Mouse (Mus musculus) kidney, adult 9 months (tissue): ENCODE measurements around the gene Rad9a.

Source experiments
- DNase-seq: peaks from one replicate; pipeline ENCODE4 v3.0.0; 2022

Rad9a gene

GRCm38 (mm10) chr19:4217855-4218254, 16.4 kb upstream of the Rad9a start:
- no peak for DNase-seq

GRCm38 (mm10) chr19:4217140-4217539, 15.7 kb upstream of the Rad9a start:
- no peak for DNase-seq

DNA sequence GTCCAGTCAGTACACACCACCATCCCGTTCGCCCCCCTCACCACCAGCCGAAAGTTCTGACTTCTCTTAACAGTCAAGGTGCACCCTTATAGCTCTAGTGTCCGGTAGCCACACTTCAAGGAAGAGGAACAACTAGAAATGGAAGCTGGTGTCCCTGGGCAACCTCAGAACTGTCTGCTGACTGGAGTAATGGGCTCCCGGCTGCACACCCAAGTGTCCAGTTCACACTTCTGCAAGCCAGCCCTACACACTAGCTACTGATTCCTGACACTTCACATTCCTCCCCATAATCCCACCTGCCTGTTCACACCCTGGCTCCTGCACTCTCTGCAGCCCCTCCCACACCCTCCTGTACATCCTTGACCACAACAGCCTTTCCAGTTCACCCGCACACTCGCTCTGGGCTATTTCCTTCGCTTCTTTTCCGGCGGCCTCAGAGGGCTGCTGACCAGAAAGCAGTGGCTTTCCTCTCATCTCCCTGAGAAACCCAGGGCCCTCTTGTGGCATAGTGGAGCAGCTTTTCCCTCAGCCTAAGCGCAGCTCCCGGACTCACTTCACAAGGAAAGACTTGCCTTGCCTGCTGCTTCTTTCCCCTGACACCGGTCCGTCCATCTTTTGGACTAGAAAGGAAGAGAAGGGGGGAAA, 14.7 kb upstream of the Rad9a start:
- DNase-seq = peak; percentile 53

DNA sequence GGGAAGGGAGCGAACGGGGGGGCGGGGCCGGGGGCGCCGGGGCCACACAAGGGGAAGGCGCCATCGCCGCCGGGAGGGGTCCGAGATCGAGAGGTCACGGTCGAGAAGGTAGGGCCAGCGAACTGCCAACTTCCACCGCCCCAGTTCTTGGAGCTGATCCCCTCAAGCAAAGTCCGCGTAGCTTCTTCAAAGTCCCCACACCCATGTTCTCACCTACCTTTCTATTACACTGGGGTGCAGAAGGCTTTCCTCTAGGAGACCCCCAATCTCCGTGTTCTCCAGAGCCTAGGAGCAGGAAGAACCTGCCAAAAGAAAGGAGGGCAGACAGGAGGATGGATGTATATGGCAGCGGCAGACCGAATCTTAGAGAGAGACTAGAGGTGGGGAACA, 14.0 kb upstream of the Rad9a start:
- no peak for DNase-seq

DNA sequence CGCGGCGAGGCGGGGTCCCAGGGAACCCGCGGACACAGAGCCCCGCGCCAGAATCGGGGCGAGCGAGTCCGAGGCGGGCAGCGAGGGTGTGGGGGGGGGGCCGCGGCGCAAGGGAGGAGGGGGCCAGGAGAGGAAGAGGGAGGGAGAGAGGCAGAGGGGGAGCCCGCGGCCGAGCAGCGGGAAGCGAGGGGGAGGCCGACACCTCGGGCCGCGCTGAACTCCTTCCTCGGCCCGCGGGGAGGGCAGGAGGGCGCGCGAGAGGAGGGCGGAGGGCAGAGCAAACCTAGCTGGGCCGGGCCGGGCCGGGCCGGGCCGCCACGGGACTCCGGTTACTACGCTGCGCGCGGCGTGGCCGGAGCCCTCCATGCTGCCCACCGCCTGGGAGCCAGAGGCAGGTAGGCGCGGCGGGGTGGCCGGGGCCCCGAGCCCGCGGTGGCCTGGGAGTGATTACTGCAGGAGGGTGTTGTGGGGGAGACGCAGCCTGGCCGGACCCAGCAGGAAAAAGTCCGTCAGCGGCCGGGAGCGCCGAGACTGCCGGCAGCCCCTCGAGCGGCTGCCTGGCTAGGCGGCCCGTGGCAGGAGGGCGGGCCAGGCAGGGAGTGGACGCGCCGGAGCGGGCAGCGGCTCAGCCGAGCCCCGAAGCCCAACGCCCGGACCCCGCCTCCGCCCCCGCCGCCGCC, 13.4 kb upstream of the Rad9a start:
- DNase-seq = no peak

DNA sequence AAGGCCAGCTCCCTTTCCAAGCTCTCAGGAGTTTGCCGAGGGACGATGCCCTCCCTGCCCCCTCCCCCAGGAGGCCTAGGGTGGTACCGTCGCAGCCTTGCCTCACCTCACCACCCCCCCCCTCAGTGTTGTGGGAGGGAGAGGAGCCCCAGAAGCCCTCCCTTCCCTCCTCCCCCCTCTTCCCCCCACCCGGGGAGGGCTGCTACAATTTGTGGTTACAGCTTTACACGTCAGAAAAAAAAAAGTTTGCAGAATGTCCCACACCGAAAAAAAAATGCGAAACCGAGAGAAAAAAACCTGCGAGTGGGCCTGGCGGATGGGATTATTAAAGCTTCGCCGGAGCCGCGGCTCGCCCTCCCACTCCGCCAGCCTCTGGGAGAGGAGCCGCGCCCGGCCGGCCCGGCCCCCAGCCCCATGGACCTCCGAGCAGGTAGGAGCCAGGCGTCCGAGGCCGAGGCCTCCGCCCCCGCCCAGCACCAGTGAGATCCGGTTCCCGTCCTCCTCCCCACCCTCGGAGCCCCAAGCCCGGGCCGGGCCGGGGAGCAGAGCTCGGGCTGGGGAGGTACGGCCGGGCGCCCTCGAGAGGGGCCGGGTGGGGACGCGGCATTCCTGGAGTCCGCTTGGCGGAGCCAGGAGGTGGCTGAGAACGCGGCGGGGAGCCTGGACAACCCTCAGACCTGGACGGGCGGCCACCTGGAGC, 12.8 kb upstream of the Rad9a start, which contains the start of the genes Clcf1 and AC109138.7:
Gene Clcf1 (plus strand): TSS at position 168 of the 700 bp plus-strand sequence.
Gene AC109138.7 (plus strand): TSS at position 287 of the 700 bp plus-strand sequence.
- no peak for DNase-seq

GRCm38 (mm10) chr19:4213524-4213974, 12.1 kb upstream of the Rad9a start:
- DNase-seq = peak; percentile 79

GRCm38 (mm10) chr19:4211891-4212588, 10.6 kb upstream of the Rad9a start:
- no peak for DNase-seq

GRCm38 (mm10) chr19:4208563-4208962, 7.1 kb upstream of the Rad9a start:
- no peak for DNase-seq

GRCm38 (mm10) chr19:4206971-4207370, 5.5 kb upstream of the Rad9a start:
- peak; percentile 89 for DNase-seq

GRCm38 (mm10) chr19:4204889-4205288, 3.4 kb upstream of the Rad9a start:
- DNase-seq = no peak

GRCm38 (mm10) chr19:4203604-4204326, 2.3 kb upstream of the Rad9a start:
- DNase-seq = no peak

DNA sequence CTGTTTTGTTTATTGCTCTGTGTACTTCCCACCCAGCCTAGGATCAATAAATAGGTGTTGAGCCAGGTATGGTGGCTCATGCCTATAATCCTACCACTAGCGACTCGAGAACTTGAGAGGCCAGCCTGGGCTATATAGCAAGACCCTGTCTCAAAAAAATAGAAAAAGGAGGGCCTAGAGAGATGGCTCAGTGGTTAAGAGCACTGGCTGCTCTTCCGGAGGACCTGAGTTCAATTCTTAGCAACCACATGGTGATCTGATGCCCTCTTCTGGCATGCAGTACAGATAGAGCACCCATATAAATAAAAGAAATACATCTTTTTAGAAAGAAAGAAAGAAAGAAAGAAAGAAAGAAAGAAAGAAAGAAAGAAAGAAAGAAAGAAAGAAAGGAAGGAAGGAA, 1.7 kb upstream of the Rad9a start:
- DNase-seq = no peak

GRCm38 (mm10) chr19:4202149-4202548, 687 bp upstream of the Rad9a start:
- no peak for DNase-seq

DNA sequence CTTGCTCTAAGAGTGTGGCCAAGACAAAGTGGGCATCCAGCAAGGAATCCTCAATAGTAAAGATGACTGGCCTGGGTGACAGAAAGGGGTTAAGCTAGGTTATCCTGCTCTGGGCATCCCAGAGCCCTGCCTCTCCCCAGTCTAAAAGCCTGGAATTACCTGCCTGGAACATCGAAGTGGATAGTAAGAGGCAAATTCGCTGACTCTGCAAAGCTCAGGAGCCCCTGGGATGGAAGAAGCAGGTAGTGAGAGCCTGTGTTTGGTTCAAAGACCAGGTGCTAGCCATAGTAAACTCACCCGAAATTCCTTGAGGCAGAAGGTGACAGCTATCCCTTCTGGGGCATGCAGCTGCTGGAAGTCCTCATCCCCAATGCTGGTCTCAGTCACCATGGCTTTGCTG, 4.3 kb downstream of the Rad9a start:
- DNase-seq = no peak

DNA sequence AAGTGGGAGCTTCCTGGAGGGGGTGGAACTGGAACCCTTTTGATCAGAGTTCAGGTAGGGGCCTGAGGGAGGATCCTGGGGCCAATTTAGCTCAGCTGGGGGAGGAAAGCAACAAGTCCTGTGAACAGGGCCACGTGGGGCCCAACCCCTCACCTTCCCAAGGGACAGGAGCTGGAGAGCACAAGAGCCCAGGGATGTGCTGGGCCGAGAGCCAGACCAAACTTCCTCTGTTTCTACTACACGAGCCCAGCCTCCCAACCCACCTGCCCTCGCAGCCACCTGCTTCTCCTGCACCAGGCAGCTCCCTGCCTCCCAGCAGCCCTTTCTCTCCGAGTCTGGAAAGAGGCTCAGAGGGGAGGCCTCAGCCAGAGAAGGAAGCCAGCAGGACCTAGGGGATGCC, 4.9 kb downstream of the Rad9a start:
- DNase-seq = no peak

DNA sequence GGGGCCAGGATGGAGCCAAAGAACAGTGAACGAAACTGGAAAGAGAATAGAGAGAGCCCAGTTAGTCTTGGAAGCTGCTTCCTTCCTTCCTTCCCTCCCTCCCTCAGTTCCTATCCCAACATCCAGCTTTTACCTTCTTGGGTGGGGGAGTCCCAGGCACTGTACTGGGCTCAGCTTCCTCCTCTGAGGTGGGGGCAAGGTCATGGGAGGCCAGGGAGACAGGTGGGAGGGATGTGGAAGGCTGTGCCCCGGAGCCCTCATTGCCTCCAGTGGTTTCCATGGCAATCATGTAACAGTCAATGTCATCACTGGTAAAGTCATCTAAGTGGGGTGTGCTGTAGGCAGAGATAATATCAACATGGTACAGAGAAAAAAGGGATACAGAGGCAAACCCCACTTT, 5.4 kb downstream of the Rad9a start:
- DNase-seq = no peak

GRCm38 (mm10) chr19:4194776-4195650, 6.4 kb downstream of the Rad9a start:
- no peak for DNase-seq

DNA sequence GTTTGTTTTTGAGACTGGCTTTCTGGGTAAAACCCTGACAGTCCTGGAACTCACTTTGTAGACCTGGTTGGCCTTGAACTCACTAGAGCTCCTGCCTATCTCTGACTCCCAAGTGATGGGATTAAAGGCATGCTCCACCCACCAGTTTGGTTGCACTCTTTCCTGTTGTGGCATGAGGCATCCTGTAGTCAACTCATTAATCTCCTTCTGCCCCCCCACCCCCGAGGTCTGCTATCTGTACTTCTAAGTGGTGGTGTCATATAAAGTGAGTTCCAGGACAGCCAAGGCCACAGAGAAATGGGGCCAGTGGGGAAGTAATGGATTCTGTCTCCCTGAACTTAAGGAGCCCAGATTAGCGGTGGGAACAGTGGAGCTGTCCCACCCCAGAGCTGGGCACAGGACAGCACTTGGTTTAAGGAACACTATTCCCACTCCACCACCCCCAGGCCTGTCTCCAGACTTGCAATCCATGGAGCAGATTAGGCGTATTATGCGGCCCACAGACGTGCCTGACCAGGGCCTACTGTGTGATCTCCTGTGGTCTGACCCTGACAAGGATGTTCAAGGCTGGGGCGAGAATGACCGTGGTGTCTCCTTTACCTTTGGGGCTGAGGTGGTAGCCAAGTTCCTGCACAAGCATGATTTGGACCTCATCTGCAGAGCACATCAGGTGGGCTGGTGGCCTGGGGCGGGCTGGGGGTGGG, 7.3 kb downstream of the Rad9a start:
- no peak for DNase-seq

GRCm38 (mm10) chr19:4193129-4193528, 8.3 kb downstream of the Rad9a start:
- DNase-seq = no peak
